Mouse (Mus musculus): Measurements from ENCODE around the gene Cpn2. TPM values are rescaled to one million over a fixed set of nuclear protein-coding genes. Genes with fewer than 3 reads are reported as not detected.

Cpn2 gene
- polyA plus RNA-seq, 1 experiment from 2014 or later, result not detected

GRCm38 (mm10) chr16:30304236-30304635, 36.9 kb upstream of the Cpn2 start:
- WGBS, result 78% methylated on average over 5 of the region's 5 CpGs
- ATAC-seq (ENCODE audit: low FRiP score), result no peak
- H3K4me1 ChIP-seq (replicated peaks; ENCODE audit: control insufficient read depth, insufficient read depth, low read length), result peaks cover 13% of the 10 kb centered on the region

GRCm38 (mm10) chr16:30303411-30303810, 36.1 kb upstream of the Cpn2 start:
- Histone ChIP-seq H3K36me3 (replicated peaks; ENCODE audit: control insufficient read depth, insufficient read depth) (no peaks in the 10 kb centered on the region), H3K27me3 (ENCODE audit: control insufficient read depth, insufficient read depth, low read length) (peaks cover 29% of the 10 kb centered on the region), H3K9ac (no peak overlapping the region), H3K4me1 (replicated peaks; ENCODE audit: control insufficient read depth, insufficient read depth, low read length) (peaks cover 5% of the 10 kb centered on the region), H3K27ac (no peak overlapping the region), H3K4me2 (replicated peaks) (no peak overlapping the region), H3K4me3 (replicated peaks; ENCODE audit: low read length) (no peak overlapping the region), H3K9me3 (ENCODE audit: control insufficient read depth, low read length) (no peaks in the 10 kb centered on the region)
- 81% methylated on average over 2 of the region's 2 CpGs for WGBS
- DNase-seq (ENCODE audit: low spot score) (no peak), ATAC-seq (ENCODE audit: low FRiP score) (no peak)

More at GRCm38 (mm10) chr16:30304236-30304635, 36.9 kb upstream of the Cpn2 start:
- Histone ChIP-seq H3K9ac (no peak overlapping the region), H3K27me3 (ENCODE audit: control insufficient read depth, insufficient read depth, low read length) (peaks cover 38% of the 10 kb centered on the region), H3K4me2 (replicated peaks) (no peak overlapping the region), H3K4me3 (replicated peaks; ENCODE audit: low read length) (no peak overlapping the region), H3K9me3 (ENCODE audit: control insufficient read depth, low read length) (no peaks in the 10 kb centered on the region), H3K27ac (no peak overlapping the region), H3K36me3 (replicated peaks; ENCODE audit: control insufficient read depth, insufficient read depth) (no peaks in the 10 kb centered on the region)
- DNase-seq (ENCODE audit: low spot score), result no peak

DNA sequence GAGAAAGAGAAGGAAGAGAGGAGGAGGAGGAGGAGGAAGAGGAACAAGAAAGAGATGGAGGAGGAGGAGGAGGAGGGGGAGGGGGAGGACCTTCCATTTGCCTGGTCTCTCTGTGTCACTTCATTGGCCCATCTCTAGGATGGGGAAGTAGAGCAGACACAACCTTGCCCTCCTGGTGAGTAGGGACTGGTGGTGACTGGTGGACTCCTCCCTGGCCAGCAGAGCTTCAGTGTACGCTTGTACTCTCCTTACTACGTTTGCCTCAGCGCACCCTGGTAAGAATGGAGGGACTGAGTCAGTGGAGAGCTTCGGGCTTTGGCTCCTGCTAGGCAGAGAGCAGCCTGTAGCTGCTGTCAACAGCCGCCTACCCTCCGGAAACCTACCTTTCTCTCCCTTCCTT, 35.4 kb upstream of the Cpn2 start:
- 89% methylated on average over 6 of the region's 6 CpGs for WGBS

DNA sequence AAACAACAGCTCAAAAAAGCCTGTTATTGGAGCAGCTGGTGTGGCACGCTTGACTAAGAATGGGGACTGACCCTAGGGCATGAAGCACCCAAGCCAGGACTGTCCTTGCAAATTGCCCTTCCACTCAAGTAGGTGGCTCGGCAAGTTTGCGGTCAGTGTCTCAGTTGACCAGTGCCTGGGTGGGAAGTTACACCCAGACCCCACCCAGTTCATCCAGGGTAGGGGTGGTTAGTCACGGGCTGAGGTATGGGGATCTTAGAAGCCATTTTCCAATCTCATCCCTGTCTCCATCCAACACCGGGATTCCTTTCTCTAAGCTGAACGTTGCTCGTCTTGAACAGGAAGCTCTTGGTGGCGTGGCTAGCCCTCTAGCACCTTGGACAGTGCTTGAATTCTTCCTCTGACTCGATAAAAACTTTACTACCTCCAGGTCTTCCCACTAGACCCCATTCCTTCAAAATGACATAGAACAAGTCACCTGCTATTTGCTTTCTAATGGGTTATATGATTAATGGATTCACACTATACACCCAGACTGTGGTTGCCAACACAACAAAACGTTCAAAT, 32.5 kb upstream of the Cpn2 start:
- no peaks in the 10 kb centered on the region for H3K4me1 ChIP-seq (replicated peaks; ENCODE audit: control insufficient read depth, insufficient read depth, low read length)
- H3K27me3 ChIP-seq (ENCODE audit: control insufficient read depth, insufficient read depth, low read length), result peaks cover 9% of the 10 kb centered on the region; the same call in 1 of the 2 replicates
- WGBS, result 75% methylated on average over 10 of the region's 10 CpGs
- no peaks in the 10 kb centered on the region for H3K9me3 ChIP-seq (ENCODE audit: control insufficient read depth, low read length)
- DNase-seq (ENCODE audit: low spot score) (no peak), ATAC-seq (ENCODE audit: low FRiP score) (no peak)
- H3K27ac ChIP-seq, result no peak overlapping the region
- H3K9ac ChIP-seq, result no peak overlapping the region
- H3K36me3 ChIP-seq (replicated peaks; ENCODE audit: control insufficient read depth, insufficient read depth), result no peaks in the 10 kb centered on the region
- no peak overlapping the region for H3K4me2 ChIP-seq (replicated peaks)
- no peak overlapping the region for H3K4me3 ChIP-seq (replicated peaks; ENCODE audit: low read length)

More for the DNA sequence above, 35.4 kb upstream of the Cpn2 start:
- H3K4me1 ChIP-seq (replicated peaks; ENCODE audit: control insufficient read depth, insufficient read depth, low read length), result no peaks in the 10 kb centered on the region
- DNase-seq (ENCODE audit: low spot score) (no peak), ATAC-seq (ENCODE audit: low FRiP score) (no peak)
- H3K27me3 ChIP-seq (ENCODE audit: control insufficient read depth, insufficient read depth, low read length), result peaks cover 22% of the 10 kb centered on the region
- no peak overlapping the region for H3K27ac ChIP-seq
- no peaks in the 10 kb centered on the region for H3K9me3 ChIP-seq (ENCODE audit: control insufficient read depth, low read length)
- no peak overlapping the region for H3K4me2 ChIP-seq (replicated peaks)
- no peaks in the 10 kb centered on the region for H3K36me3 ChIP-seq (replicated peaks; ENCODE audit: control insufficient read depth, insufficient read depth)
- no peak overlapping the region for H3K9ac ChIP-seq
- no peak overlapping the region for H3K4me3 ChIP-seq (replicated peaks; ENCODE audit: low read length)

DNA sequence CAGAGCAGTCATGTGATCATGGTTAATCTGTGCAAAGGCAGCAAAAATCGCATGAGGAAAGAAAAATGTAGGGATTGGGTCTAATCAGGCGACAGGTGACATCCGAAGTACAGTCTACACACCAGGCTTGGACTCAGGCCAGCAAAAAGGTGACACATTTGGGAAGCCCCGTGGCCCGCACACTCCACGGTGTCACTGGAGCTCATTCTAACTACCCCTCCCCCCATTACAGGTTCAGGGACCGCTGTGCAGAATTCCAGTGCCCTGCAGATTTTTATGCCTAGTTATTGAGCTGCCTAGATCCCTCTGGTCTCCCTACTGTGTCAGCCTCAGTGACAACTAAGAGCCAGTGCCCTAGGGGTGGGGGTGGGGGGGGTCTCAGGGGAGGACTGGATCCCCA, 30.2 kb upstream of the Cpn2 start:
- H3K36me3 ChIP-seq (replicated peaks; ENCODE audit: control insufficient read depth, insufficient read depth), result no peaks in the 10 kb centered on the region
- no peak overlapping the region for H3K4me2 ChIP-seq (replicated peaks)
- H3K9ac ChIP-seq, result no peak overlapping the region
- no peaks in the 10 kb centered on the region for H3K4me1 ChIP-seq (replicated peaks; ENCODE audit: control insufficient read depth, insufficient read depth, low read length)
- H3K27me3 ChIP-seq (ENCODE audit: control insufficient read depth, insufficient read depth, low read length), result no peaks in the 10 kb centered on the region
- ATAC-seq (ENCODE audit: low FRiP score) (no peak), DNase-seq (ENCODE audit: low spot score) (no peak)
- H3K9me3 ChIP-seq (ENCODE audit: control insufficient read depth, low read length), result no peaks in the 10 kb centered on the region
- H3K27ac ChIP-seq, result no peak overlapping the region
- H3K4me3 ChIP-seq (replicated peaks; ENCODE audit: low read length), result no peak overlapping the region
- 86% methylated on average over 7 of the region's 7 CpGs for WGBS

- Histone ChIP-seq H3K9ac (no peak overlapping the region), H3K9me3 (ENCODE audit: control insufficient read depth, low read length) (no peaks in the 10 kb centered on the region), H3K4me2 (replicated peaks) (no peak overlapping the region), H3K27ac (no peak overlapping the region), H3K4me1 (replicated peaks; ENCODE audit: control insufficient read depth, insufficient read depth, low read length) (no peaks in the 10 kb centered on the region), H3K4me3 (replicated peaks; ENCODE audit: low read length) (no peak overlapping the region), H3K36me3 (replicated peaks; ENCODE audit: control insufficient read depth, insufficient read depth) (no peaks in the 10 kb centered on the region), H3K27me3 (ENCODE audit: control insufficient read depth, insufficient read depth, low read length) (no peaks in the 10 kb centered on the region)
- no peak for ATAC-seq (ENCODE audit: low FRiP score)
- DNase-seq (ENCODE audit: low spot score), result no peak
- 88% methylated on average over 11 of the region's 11 CpGs for WGBS
Observed at GRCm38 (mm10) chr16:30296601-30297275, 29.4 kb upstream of the Cpn2 start.

- Histone ChIP-seq H3K9me3 (ENCODE audit: control insufficient read depth, low read length) (no peaks in the 10 kb centered on the region), H3K27me3 (ENCODE audit: control insufficient read depth, insufficient read depth, low read length) (no peaks in the 10 kb centered on the region), H3K27ac (no peak overlapping the region), H3K4me2 (replicated peaks) (no peak overlapping the region), H3K4me1 (replicated peaks; ENCODE audit: control insufficient read depth, insufficient read depth, low read length) (no peaks in the 10 kb centered on the region), H3K9ac (no peak overlapping the region), H3K4me3 (replicated peaks; ENCODE audit: low read length) (no peak overlapping the region), H3K36me3 (replicated peaks; ENCODE audit: control insufficient read depth, insufficient read depth) (no peaks in the 10 kb centered on the region)
- WGBS, result 86% methylated on average over 7 of the region's 7 CpGs
- ATAC-seq (ENCODE audit: low FRiP score) (no peak), DNase-seq (ENCODE audit: low spot score) (no peak)
Observed at GRCm38 (mm10) chr16:30295106-30295505, 27.8 kb upstream of the Cpn2 start.

DNA sequence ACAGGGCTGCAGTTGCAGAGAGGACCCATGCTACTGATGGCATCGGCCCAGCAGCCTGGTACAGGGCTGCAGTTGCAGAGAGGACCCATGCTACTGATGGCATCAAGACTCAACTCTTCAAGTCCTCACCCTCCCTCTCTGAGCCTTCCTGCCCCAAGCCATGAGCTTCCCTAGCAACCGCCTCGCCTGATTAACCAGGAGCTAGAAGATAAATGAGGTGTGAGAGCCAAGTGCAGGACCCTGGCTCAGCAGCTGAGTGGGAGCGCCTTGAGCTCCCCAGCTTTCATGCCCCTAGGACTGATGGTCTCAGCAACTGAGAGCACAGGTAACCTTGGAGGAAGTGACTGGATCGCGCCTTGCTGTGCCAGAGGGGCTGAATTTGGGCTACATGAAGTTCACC, 23.1 kb upstream of the Cpn2 start:
- Histone ChIP-seq H3K27ac (no peak overlapping the region), H3K9me3 (ENCODE audit: control insufficient read depth, low read length) (no peaks in the 10 kb centered on the region), H3K9ac (no peak overlapping the region), H3K27me3 (ENCODE audit: control insufficient read depth, insufficient read depth, low read length) (no peaks in the 10 kb centered on the region), H3K4me1 (replicated peaks; ENCODE audit: control insufficient read depth, insufficient read depth, low read length) (no peaks in the 10 kb centered on the region), H3K4me3 (replicated peaks; ENCODE audit: low read length) (no peak overlapping the region), H3K36me3 (replicated peaks; ENCODE audit: control insufficient read depth, insufficient read depth) (no peaks in the 10 kb centered on the region), H3K4me2 (replicated peaks) (no peak overlapping the region)
- 70% methylated on average over 6 of the region's 6 CpGs for WGBS
- ATAC-seq (ENCODE audit: low FRiP score) (no peak), DNase-seq (ENCODE audit: low spot score) (no peak)

- 58% methylated on average over 4 of the region's 4 CpGs for WGBS
- no peak overlapping the region for H3K9ac ChIP-seq
- no peak for ATAC-seq (ENCODE audit: low FRiP score)
Observed at GRCm38 (mm10) chr16:30285701-30286100, 18.4 kb upstream of the Cpn2 start.

More at GRCm38 (mm10) chr16:30285701-30286100, 18.4 kb upstream of the Cpn2 start:
- no peak overlapping the region for H3K4me3 ChIP-seq (replicated peaks; ENCODE audit: low read length)
- no peaks in the 10 kb centered on the region for H3K9me3 ChIP-seq (ENCODE audit: control insufficient read depth, low read length)
- H3K4me1 ChIP-seq (replicated peaks; ENCODE audit: control insufficient read depth, insufficient read depth, low read length), result 0 out of 2 replicates have a peak, but pooled peaks cover 7% of the 10 kb centered on the region
- H3K27ac ChIP-seq, result no peak overlapping the region
- no peaks in the 10 kb centered on the region for H3K36me3 ChIP-seq (replicated peaks; ENCODE audit: control insufficient read depth, insufficient read depth)
- DNase-seq (ENCODE audit: low spot score), result no peak
- no peak overlapping the region for H3K4me2 ChIP-seq (replicated peaks)
- peaks cover 44% of the 10 kb centered on the region for H3K27me3 ChIP-seq (ENCODE audit: control insufficient read depth, insufficient read depth, low read length)
